Mouse (Mus musculus): ENCODE results near the gene Thumpd1. TPM values are rescaled to one million over a fixed set of nuclear protein-coding genes. Genes with fewer than 3 reads are reported as not detected.

Gene Thumpd1
- 14.2 TPM for polyA plus RNA-seq (2012; fragmentation: generic; extraction: Trizol)

GRCm38 (mm10) chr7:119720253-119720946 is at the start of gene Thumpd1:
Thumpd1 (minus strand) TSS chr7:119720798.
- peaks cover 11% of the 10 kb centered on the region for H3K79me2 ChIP-seq (ENCODE audit: control insufficient read depth, insufficient read depth)
- H3K4me3 ChIP-seq = peak within 1 kb of the TSS; percentile 89
- H3K36me3 ChIP-seq (ENCODE audit: control insufficient read depth, insufficient read depth) = peaks cover 22% of the 10 kb centered on the region
- TF ChIP-seq MYOD1 (IDR thresholded peaks at IDR 0.05; ENCODE audit: control insufficient read depth in 1 of 3, insufficient read length in 2 of 3, low read depth in 2 of 3) (peak in 1 of 3 experiments; percentile 35), USF1 (IDR thresholded peaks at IDR 0.05; ENCODE audit: low read depth) (no peak), MYOG (IDR thresholded peaks at IDR 0.05; ENCODE audit: control insufficient read depth in 1 of 3, insufficient read depth in 1 of 3, insufficient read length in 2 of 3, low read depth in 2 of 3) (peak in 1 of 3 experiments; percentile 35), E2F4 (IDR thresholded peaks at IDR 0.05; ENCODE audit: insufficient read depth) (no peak), POLR2AphosphoS2 (IDR thresholded peaks at IDR 0.05; ENCODE audit: insufficient read length, low read depth) (peak; percentile 89), MAX (IDR thresholded peaks at IDR 0.05; ENCODE audit: low read depth) (peak; percentile 72), REST (IDR thresholded peaks at IDR 0.05; ENCODE audit: insufficient read depth, insufficient read length) (peak; percentile 30), TCF3 (IDR thresholded peaks at IDR 0.05; ENCODE audit: insufficient read length, low read depth) (no peak), CEBPB (IDR thresholded peaks at IDR 0.05; ENCODE audit: insufficient read depth, poor library complexity, severe bottlenecking) (peak; percentile 58; the same call in 1 of the 2 replicates), SRF (IDR thresholded peaks at IDR 0.05; ENCODE audit: control insufficient read depth, insufficient read length, low read depth) (peak; percentile 93), POLR2A (IDR thresholded peaks at IDR 0.05; ENCODE audit: insufficient read length, low read depth) (peak; percentile 91)
- H3K4me2 ChIP-seq (ENCODE audit: low read depth) = peak within 1 kb of the TSS; percentile 90
- peak within 1 kb of the TSS; percentile 43 for H3ac ChIP-seq (ENCODE audit: control insufficient read depth, insufficient read length)
- H3K27me3 ChIP-seq (ENCODE audit: control insufficient read depth, insufficient read depth, insufficient read length) = no peaks in the 10 kb centered on the region

- Histone ChIP-seq H3K4me2 (ENCODE audit: low read depth) (no peak overlapping the region), H3K79me2 (ENCODE audit: control insufficient read depth, insufficient read depth) (no peaks in the 10 kb centered on the region), H3K27me3 (ENCODE audit: control insufficient read depth, insufficient read depth, insufficient read length) (no peaks in the 10 kb centered on the region), H3ac (ENCODE audit: control insufficient read depth, insufficient read length) (no peak overlapping the region), H3K4me3 (no peak overlapping the region), H3K36me3 (ENCODE audit: control insufficient read depth, insufficient read depth) (no peaks in the 10 kb centered on the region)
- TF ChIP-seq USF1 (IDR thresholded peaks at IDR 0.05; ENCODE audit: low read depth) (no peak), E2F4 (IDR thresholded peaks at IDR 0.05; ENCODE audit: insufficient read depth) (no peak), MYOD1 (IDR thresholded peaks at IDR 0.05; ENCODE audit: control insufficient read depth in 1 of 3, insufficient read length in 2 of 3, low read depth in 2 of 3) (no peak), POLR2AphosphoS2 (IDR thresholded peaks at IDR 0.05; ENCODE audit: insufficient read length, low read depth) (no peak), TCF3 (IDR thresholded peaks at IDR 0.05; ENCODE audit: insufficient read length, low read depth) (no peak), MYOG (IDR thresholded peaks at IDR 0.05; ENCODE audit: control insufficient read depth in 1 of 3, insufficient read depth in 1 of 3, insufficient read length in 2 of 3, low read depth in 2 of 3) (no peak), REST (IDR thresholded peaks at IDR 0.05; ENCODE audit: insufficient read depth, insufficient read length) (no peak), MAX (IDR thresholded peaks at IDR 0.05; ENCODE audit: low read depth) (no peak), POLR2A (IDR thresholded peaks at IDR 0.05; ENCODE audit: insufficient read length, low read depth) (no peak), CEBPB (IDR thresholded peaks at IDR 0.05; ENCODE audit: insufficient read depth, poor library complexity, severe bottlenecking) (no peak), SRF (IDR thresholded peaks at IDR 0.05; ENCODE audit: control insufficient read depth, insufficient read length, low read depth) (no peak), TCF12 (IDR thresholded peaks at IDR 0.05; ENCODE audit: insufficient read depth, poor library complexity, severe bottlenecking) (no peak)
Observed at GRCm38 (mm10) chr7:119769895-119770294, 49.3 kb upstream of the Thumpd1 start.

- Histone ChIP-seq H3K36me3 (ENCODE audit: control insufficient read depth, insufficient read depth) (no peaks in the 10 kb centered on the region), H3K4me2 (ENCODE audit: low read depth) (no peak overlapping the region), H3ac (ENCODE audit: control insufficient read depth, insufficient read length) (no peak overlapping the region), H3K4me3 (no peak overlapping the region), H3K27me3 (ENCODE audit: control insufficient read depth, insufficient read depth, insufficient read length) (no peaks in the 10 kb centered on the region), H3K79me2 (ENCODE audit: control insufficient read depth, insufficient read depth) (no peaks in the 10 kb centered on the region)
- TF ChIP-seq POLR2A (IDR thresholded peaks at IDR 0.05; ENCODE audit: insufficient read length, low read depth) = no peak
- TF ChIP-seq MAX (IDR thresholded peaks at IDR 0.05; ENCODE audit: low read depth) = no peak
- no peak for TF ChIP-seq MYOD1 (IDR thresholded peaks at IDR 0.05; ENCODE audit: control insufficient read depth in 1 of 3, insufficient read length in 2 of 3, low read depth in 2 of 3)
- TF ChIP-seq MYOG (IDR thresholded peaks at IDR 0.05; ENCODE audit: control insufficient read depth in 1 of 3, insufficient read depth in 1 of 3, insufficient read length in 2 of 3, low read depth in 2 of 3) = no peak
- no peak for TF ChIP-seq REST (IDR thresholded peaks at IDR 0.05; ENCODE audit: insufficient read depth, insufficient read length)
- TF ChIP-seq TCF3 (IDR thresholded peaks at IDR 0.05; ENCODE audit: insufficient read length, low read depth) = no peak
- TF ChIP-seq CEBPB (IDR thresholded peaks at IDR 0.05; ENCODE audit: insufficient read depth, poor library complexity, severe bottlenecking) = no peak
- TF ChIP-seq TCF12 (IDR thresholded peaks at IDR 0.05; ENCODE audit: insufficient read depth, poor library complexity, severe bottlenecking) = no peak
- no peak for TF ChIP-seq E2F4 (IDR thresholded peaks at IDR 0.05; ENCODE audit: insufficient read depth)
- TF ChIP-seq POLR2AphosphoS2 (IDR thresholded peaks at IDR 0.05; ENCODE audit: insufficient read length, low read depth) = no peak
Observed at GRCm38 (mm10) chr7:119766996-119767395, 46.4 kb upstream of the Thumpd1 start.

- no peak overlapping the region for H3ac ChIP-seq (ENCODE audit: control insufficient read depth, insufficient read length)
- no peak overlapping the region for H3K4me2 ChIP-seq (ENCODE audit: low read depth)
- H3K27me3 ChIP-seq (ENCODE audit: control insufficient read depth, insufficient read depth, insufficient read length) = no peaks in the 10 kb centered on the region
- no peaks in the 10 kb centered on the region for H3K36me3 ChIP-seq (ENCODE audit: control insufficient read depth, insufficient read depth)
- H3K79me2 ChIP-seq (ENCODE audit: control insufficient read depth, insufficient read depth) = no peaks in the 10 kb centered on the region
- no peak for TF ChIP-seq TCF12 (IDR thresholded peaks at IDR 0.05; ENCODE audit: insufficient read depth, poor library complexity, severe bottlenecking)
- TF ChIP-seq CEBPB (IDR thresholded peaks at IDR 0.05; ENCODE audit: insufficient read depth, poor library complexity, severe bottlenecking) = no peak
- no peak for TF ChIP-seq MYOG (IDR thresholded peaks at IDR 0.05; ENCODE audit: control insufficient read depth in 1 of 3, insufficient read depth in 1 of 3, insufficient read length in 2 of 3, low read depth in 2 of 3)
- TF ChIP-seq POLR2AphosphoS2 (IDR thresholded peaks at IDR 0.05; ENCODE audit: insufficient read length, low read depth) = no peak
- no peak for TF ChIP-seq MAX (IDR thresholded peaks at IDR 0.05; ENCODE audit: low read depth)
- no peak for TF ChIP-seq USF1 (IDR thresholded peaks at IDR 0.05; ENCODE audit: low read depth)
- no peak for TF ChIP-seq E2F4 (IDR thresholded peaks at IDR 0.05; ENCODE audit: insufficient read depth)
- TF ChIP-seq TCF3 (IDR thresholded peaks at IDR 0.05; ENCODE audit: insufficient read length, low read depth) = no peak
- TF ChIP-seq REST (IDR thresholded peaks at IDR 0.05; ENCODE audit: insufficient read depth, insufficient read length) = no peak
- no peak for TF ChIP-seq SRF (IDR thresholded peaks at IDR 0.05; ENCODE audit: control insufficient read depth, insufficient read length, low read depth)
- TF ChIP-seq MYOD1 (IDR thresholded peaks at IDR 0.05; ENCODE audit: control insufficient read depth in 1 of 3, insufficient read length in 2 of 3, low read depth in 2 of 3) = no peak
- no peak for TF ChIP-seq POLR2A (IDR thresholded peaks at IDR 0.05; ENCODE audit: insufficient read length, low read depth)
- no peak overlapping the region for H3K4me3 ChIP-seq
Observed at GRCm38 (mm10) chr7:119764377-119764776, 43.8 kb upstream of the Thumpd1 start.

All from myocyte (in vitro differentiated cells).